Mouse (Mus musculus) liver, adult 2 months (tissue): ENCODE results near the gene Ubb. TPM values are rescaled to one million over a fixed set of nuclear protein-coding genes. Genes with fewer than 3 reads are reported as not detected.

Source experiments
- DNase-seq: peaks from one replicate; pipeline ENCODE4 v3.0.0-alpha.2; 2011; ENCODE audit warnings: low read depth, low spot score; ENCODE audit errors: extremely low read depth
- H3K27ac ChIP-seq: fragments of 200-500 bp; replicated peaks from 2 replicates; pipeline ENCODE4 v1.5.1; 2012; ENCODE audit warnings: low read depth, mild to moderate bottlenecking, control low read depth, inconsistent platforms, low read length; ENCODE audit not compliant: insufficient read depth
- H3K27me3 ChIP-seq: fragments of 200-500 bp; 2 replicates; pipeline ENCODE4 v1.6.1; 2012; ENCODE audit warnings: mild to moderate bottlenecking, moderate library complexity, low read length, inconsistent platforms; ENCODE audit not compliant: control insufficient read depth, insufficient read depth
- H3K36me3 ChIP-seq: fragments of 200-500 bp; 2 replicates; pipeline ENCODE4 v1.6.1; 2012; ENCODE audit warnings: low read length, inconsistent platforms; ENCODE audit not compliant: control insufficient read depth, insufficient read depth
- H3K4me1 ChIP-seq: fragments of 200-500 bp; 2 replicates; pipeline ENCODE4 v1.6.1; 2011; ENCODE audit warnings: low read length; ENCODE audit not compliant: control insufficient read depth, insufficient read depth
- H3K4me3 ChIP-seq: fragments of 200-500 bp; 2 replicates; pipeline ENCODE4 v1.5.1; 2011; ENCODE audit warnings: low read depth, mild to moderate bottlenecking, control low read depth, low read length, moderate library complexity; ENCODE audit not compliant: insufficient read depth
- H3K79me2 ChIP-seq: fragments of 200-500 bp; 2 replicates; pipeline ENCODE4 v1.6.1; 2012; ENCODE audit warnings: inconsistent platforms, mild to moderate bottlenecking, low read length, moderate library complexity; ENCODE audit not compliant: control insufficient read depth, insufficient read depth
- H3K9ac ChIP-seq: fragments of 200-500 bp; 2 replicates; pipeline ENCODE4 v1.6.1; 2012; ENCODE audit warnings: low read depth, mild to moderate bottlenecking, control low read depth, inconsistent platforms, low read length
- CTCF ChIP-seq: fragments of 200-500 bp; IDR thresholded peaks from 2 replicates; pipeline ENCODE4 v1.5.1; 2011; ENCODE audit warnings: low read depth, low read length, control low read depth
- POLR2A ChIP-seq: fragments of 200-500 bp; IDR thresholded peaks from 2 replicates; pipeline ENCODE4 v1.6.1; 2011; ENCODE audit warnings: low read length, control low read depth; ENCODE audit not compliant: insufficient read depth; ENCODE audit errors: extremely low read depth
- WGBS: fragments of 180-500 bp; shearing (Covaris S2); methylation state at CpG from one replicate; pipeline ENCODE4 v1.1.7; 2018; 5-methylcytosine and 5-hydroxymethylcytosine counted together
- polyA plus RNA-seq: library from polyadenylated mRNA; depleted of rRNA; stranded (reverse); fragments of >200 nt; gene quantifications from 2 replicates; pipeline ENCODE4 v1.2.3, GENCODE M21; 2012
- total RNA-seq: library from RNA; depleted of rRNA; stranded (reverse); fragments of >200 nt; gene quantifications from 2 replicates; pipeline ENCODE4 v1.2.3, GENCODE M21; 2014

Ubb gene
- total and polyA plus RNA-seq, 2 experiments, result 621 to 644 TPM

DNA sequence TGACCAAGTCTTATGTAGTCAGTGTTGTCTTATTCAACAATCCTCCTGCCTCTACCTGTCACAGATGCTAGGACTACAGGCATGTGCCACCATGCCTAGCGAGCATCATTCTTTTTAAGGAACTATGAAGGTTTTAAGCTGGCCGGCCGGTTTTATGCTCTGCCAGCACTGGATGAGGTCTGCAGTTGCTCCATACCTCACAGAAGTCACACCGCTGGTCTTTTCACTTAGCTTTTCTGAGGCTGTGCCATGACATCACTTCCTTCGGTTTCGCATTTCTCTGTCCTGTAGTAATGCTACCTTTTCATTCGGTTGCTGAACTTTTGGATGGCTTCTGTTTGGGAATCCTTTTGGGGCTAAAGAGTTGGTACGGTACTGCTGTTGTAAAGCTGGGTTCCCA, 9.4 kb upstream of the Ubb start:
- H3K27me3 ChIP-seq, result no peaks in the 10 kb centered on the region
- H3K4me3 ChIP-seq, result no peak overlapping the region
- no peaks in the 10 kb centered on the region for H3K36me3 ChIP-seq
- TF ChIP-seq CTCF, result no peak
- H3K79me2 ChIP-seq, result no peaks in the 10 kb centered on the region; the same call in 1 of the 2 replicates
- H3K27ac ChIP-seq, result no peak overlapping the region
- H3K9ac ChIP-seq, result no peak overlapping the region
- 89% methylated on average over 8 of the region's 8 CpGs for WGBS
- H3K4me1 ChIP-seq, result peaks cover 2% of the 10 kb centered on the region; the same call in 1 of the 2 replicates
- no peak for DNase-seq

DNA sequence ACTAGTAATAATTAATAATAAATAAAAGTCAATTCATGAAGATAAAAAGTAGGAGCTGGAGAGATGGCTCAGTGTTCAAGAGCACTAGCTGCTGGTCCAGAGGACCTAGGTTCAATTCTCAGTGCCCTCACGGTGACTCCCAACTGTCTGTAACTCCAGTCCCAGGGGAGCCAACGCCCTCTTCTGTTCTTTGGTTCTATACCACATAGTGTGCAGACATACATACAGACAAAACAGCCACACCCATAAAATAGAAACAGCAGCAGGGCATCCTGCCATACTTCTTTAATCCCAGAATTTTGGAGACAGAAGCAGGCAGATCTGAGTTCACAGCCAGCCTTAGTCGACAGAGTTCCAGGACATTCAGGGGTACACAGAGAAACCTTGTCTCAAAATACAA, 7.0 kb upstream of the Ubb start:
- no peak for TF ChIP-seq CTCF
- no peak for TF ChIP-seq POLR2A
- H3K79me2 ChIP-seq, result no peaks in the 10 kb centered on the region; the same call in 1 of the 2 replicates
- DNase-seq, result no peak
- WGBS, result 89% methylated on average over 3 of the region's 3 CpGs
- H3K27ac ChIP-seq, result no peak overlapping the region
- no peaks in the 10 kb centered on the region for H3K27me3 ChIP-seq
- H3K4me1 ChIP-seq, result peaks cover 2% of the 10 kb centered on the region; the same call in 1 of the 2 replicates
- no peak overlapping the region for H3K9ac ChIP-seq
- no peaks in the 10 kb centered on the region for H3K36me3 ChIP-seq
- no peak overlapping the region for H3K4me3 ChIP-seq

- H3K4me1 ChIP-seq, result peaks cover 12% of the 10 kb centered on the region
- no peak overlapping the region; the same call in 1 of the 2 replicates for H3K9ac ChIP-seq
- peak; percentile 93 for DNase-seq
- peak overlapping the region; percentile 80; the same call in 1 of the 2 replicates for H3K4me3 ChIP-seq
- H3K27ac ChIP-seq, result peak overlapping the region; percentile 99
- under 1% methylated on average over 5 of the region's 5 CpGs for WGBS
- no peaks in the 10 kb centered on the region for H3K27me3 ChIP-seq
- peaks cover 4% of the 10 kb centered on the region; the same call in 1 of the 2 replicates for H3K79me2 ChIP-seq
- TF ChIP-seq CTCF, result no peak
- no peak for TF ChIP-seq POLR2A
- H3K36me3 ChIP-seq, result peaks cover 14% of the 10 kb centered on the region
These were observed 1.2 kb upstream of the Ubb start for GRCm38 (mm10) chr11:62549782-62550181.

DNA sequence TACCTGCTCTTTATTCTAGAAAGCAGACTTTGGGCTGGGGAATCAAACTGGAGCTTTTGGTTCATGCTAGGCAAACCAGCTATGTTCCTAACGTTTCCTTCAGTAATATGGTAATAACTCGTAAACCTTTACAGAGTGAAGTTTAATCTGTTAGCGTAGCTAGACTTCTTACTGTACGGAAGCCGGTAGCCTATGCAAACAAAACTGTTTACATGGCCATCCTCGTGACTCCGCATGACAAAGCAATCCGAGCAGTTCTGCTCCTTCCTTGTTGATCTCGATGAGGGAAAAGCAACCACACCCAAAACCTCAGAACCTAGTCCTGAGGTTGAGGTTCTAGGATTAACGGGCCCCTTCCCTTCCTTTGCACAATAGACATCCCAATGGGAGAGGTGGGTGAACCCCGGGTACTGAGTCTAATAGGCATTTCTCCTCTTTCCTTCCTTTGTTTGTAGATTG, 715 bp upstream of the Ubb start:
- Histone ChIP-seq H3K36me3 (peaks cover 14% of the 10 kb centered on the region), H3K79me2 (peaks cover 4% of the 10 kb centered on the region; the same call in 1 of the 2 replicates), H3K4me1 (peaks cover 12% of the 10 kb centered on the region), H3K9ac (peak overlapping the region; percentile 93), H3K27me3 (no peaks in the 10 kb centered on the region), H3K4me3 (peak overlapping the region; percentile 80), H3K27ac (peak overlapping the region; percentile 99)
- TF ChIP-seq POLR2A (no peak), CTCF (no peak)
- peak; percentile 93 for DNase-seq
- WGBS, result under 1% methylated on average over 11 of the region's 11 CpGs

DNA sequence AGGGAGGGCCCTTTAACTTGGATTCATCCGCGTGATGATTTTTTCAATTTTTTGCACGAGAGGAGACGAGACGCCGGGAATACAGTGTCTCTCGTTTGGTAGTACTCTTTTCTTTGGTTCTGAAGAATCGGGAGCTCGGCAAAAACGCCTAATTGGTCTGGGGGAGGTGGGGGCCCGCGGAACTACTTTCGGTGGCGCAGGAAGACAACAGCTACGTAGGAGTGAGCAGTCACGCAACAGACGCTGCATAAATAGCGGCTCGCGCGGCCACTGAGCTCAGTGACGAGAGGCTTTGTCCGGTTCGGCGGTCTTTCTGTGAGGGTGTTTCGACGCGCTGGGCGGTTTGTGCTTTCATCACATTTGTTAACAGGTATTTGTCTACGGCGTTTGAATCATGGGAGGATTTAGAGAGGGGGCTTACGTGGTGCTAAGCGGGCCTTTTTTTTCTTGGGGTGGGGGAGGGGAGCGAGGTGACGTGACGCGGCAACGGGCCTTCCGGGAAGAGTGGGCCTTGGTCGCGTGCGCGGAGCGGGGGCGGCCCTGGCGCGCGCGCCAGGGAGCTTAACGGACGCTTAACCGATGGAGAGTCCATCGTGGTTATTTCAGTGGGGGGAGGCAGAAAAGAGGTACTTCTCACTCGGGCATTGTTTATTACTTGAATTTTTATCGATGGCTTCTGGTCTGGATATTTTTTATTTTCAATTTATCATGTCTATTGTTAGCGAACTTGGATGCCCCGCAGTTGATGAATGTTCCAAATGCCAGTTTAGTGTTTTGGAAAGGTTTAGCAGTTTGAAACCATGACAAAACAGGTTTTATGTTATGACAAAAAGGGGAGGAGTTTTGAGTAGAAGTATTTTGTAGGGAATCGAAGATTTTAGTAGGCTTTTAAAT, 502 bp downstream of the Ubb start:
- Histone ChIP-seq H3K79me2 (peaks cover 4% of the 10 kb centered on the region; the same call in 1 of the 2 replicates), H3K4me1 (peaks cover 12% of the 10 kb centered on the region), H3K9ac (peak overlapping the region; percentile 90), H3K36me3 (peaks cover 14% of the 10 kb centered on the region), H3K4me3 (peak overlapping the region; percentile 85), H3K27ac (peak overlapping the region; percentile 88), H3K27me3 (no peaks in the 10 kb centered on the region)
- TF ChIP-seq CTCF (no peak), POLR2A (peak; percentile 98)
- peak; percentile 76 for DNase-seq
- 1% methylated on average over 58 of the region's 58 CpGs for WGBS
